Comparison of ENCODE assay signal across 8 mouse cellular contexts in the genomic region with DNA sequence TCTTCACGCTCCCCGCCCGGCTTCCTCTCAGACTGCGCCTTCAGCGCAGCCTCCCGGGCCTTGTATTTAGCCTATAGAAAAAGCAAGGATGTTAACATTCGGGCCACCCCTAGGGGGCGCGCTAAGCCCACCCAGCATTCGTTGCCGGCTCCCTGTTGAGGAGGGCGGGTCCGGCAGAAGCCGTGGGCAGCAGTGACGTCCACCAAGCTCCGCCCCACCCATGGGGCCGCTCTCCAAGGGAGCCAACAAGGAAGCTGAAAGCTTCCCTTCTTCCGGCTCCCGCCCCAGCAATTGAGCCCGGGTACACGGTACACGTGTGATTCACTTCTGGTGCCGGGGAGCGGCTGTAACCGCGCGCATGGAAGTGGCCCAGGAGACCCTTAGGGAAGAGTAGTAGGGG. TPM values are rescaled to one million over a fixed set of nuclear protein-coding genes. Genes with fewer than 3 reads are reported as not detected.
A peak's percentile ranks its signal among the peaks of the same experiment; 100 is the strongest.
DNase-seq lines count a peak whose midpoint lies in the region; ATAC-seq and TF ChIP-seq lines count a peak whose summit lies in the region.

No protein-coding gene starts in this region.

- no peak; the same call in none of the 2 replicates for TF ChIP-seq CTCF in gastrocnemius, adult 2 months (IDR thresholded peaks at IDR 0.05)
- peak; percentile 98 for TF ChIP-seq CTCF in hindbrain, postnatal 0 days (IDR thresholded peaks at IDR 0.05; ENCODE audit: low read depth)
- TF ChIP-seq CTCF in left cerebral cortex, adult 2 months (IDR thresholded peaks at IDR 0.05) = no peak; the same call in none of the 2 replicates

- peaks cover 42% of the 10 kb centered on the region for H3K36me3 ChIP-seq in hindbrain, postnatal 0 days (ENCODE audit: insufficient read depth, low read length)
- H3K36me3 ChIP-seq in macrophage (ENCODE audit: inconsistent target) = peaks cover 38% of the 10 kb centered on the region

- H3K79me2 ChIP-seq in macrophage (ENCODE audit: inconsistent target) = no peaks in the 10 kb centered on the region; the same call in 1 of the 2 replicates

- intact Hi-C loops in gastrocnemius, adult 2 months (cut with DNase I) = loop anchor here (2.0 kb wide), 2 partner anchors 104 to 126 kb away; no protein-coding TSS in a partner anchor
- intact Hi-C loops in left cerebral cortex, adult 2 months (cut with DNase I) = loop anchor here (1.0 to 2.0 kb wide), 2 partner anchors 102 to 121 kb away; partner anchors contain the start of gene Grn

- H3K27ac ChIP-seq in gastrocnemius, adult 2 months = peak overlapping the region; percentile 84
- H3K27ac ChIP-seq in hindbrain, postnatal 0 days = peak overlapping the region; percentile 16; the same call in 1 of the 2 replicates
- H3K27ac ChIP-seq in left cerebral cortex, adult 2 months = peak overlapping the region; percentile 4; the same call in 1 of the 2 replicates
- H3K27ac ChIP-seq in macrophage = peak overlapping the region; percentile 28

- no peaks in the 10 kb centered on the region for H3K9me3 ChIP-seq in hindbrain, postnatal 0 days (ENCODE audit: low read length)

- H3K4me2 ChIP-seq in hindbrain, postnatal 0 days (ENCODE audit: low read depth, low read length) = peak overlapping the region; percentile 52

- no peaks in the 10 kb centered on the region for H3K27me3 ChIP-seq in hindbrain, postnatal 0 days (ENCODE audit: insufficient read depth, low read length)

- DNase-seq in gastrocnemius, adult 2 months = peak; percentile 98
- peak; percentile 97 for DNase-seq in hindbrain, postnatal 0 days (ENCODE audit: low spot score)
- DNase-seq in left cerebral cortex, adult 2 months (ENCODE audit: extremely low spot score in 1 of 2, low spot score in 2 of 2) = peak; percentile 96 to 98
- peak; percentile 92 for DNase-seq in retina, postnatal 7 days (ENCODE audit: low read depth, low spot score)
- DNase-seq in urinary bladder, adult 18-20 months (ENCODE audit: low spot score in 2 of 2) = peak; percentile 94 to 95

- 0 out of 2 replicates have a peak overlapping the region, but pooled peaks have one; percentile 19 for H3K9ac ChIP-seq in hindbrain, postnatal 0 days (replicated peaks; ENCODE audit: low read length)

- peak; percentile 97 for ATAC-seq in activated CD4-positive, CD25-positive, alpha-beta regulatory T cell, adult 4 months
- peak; percentile 94 for ATAC-seq in common myeloid progenitor, adult 5-6 weeks (replicated peaks; ENCODE audit: low read depth, poor library complexity, severe bottlenecking)
- peak; percentile 92 for ATAC-seq in hindbrain, postnatal 0 days

- peak overlapping the region; percentile 65 for H3K4me3 ChIP-seq in gastrocnemius, adult 2 months
- peak overlapping the region; percentile 3; the same call in 1 of the 2 replicates for H3K4me3 ChIP-seq in hindbrain, postnatal 0 days (ENCODE audit: low read length)
- H3K4me3 ChIP-seq in left cerebral cortex, adult 2 months = peak overlapping the region; percentile 23; the same call in 1 of the 2 replicates
- H3K4me3 ChIP-seq in macrophage (ENCODE audit: inconsistent target) = peak overlapping the region; percentile 41

- H3K4me1 ChIP-seq in hindbrain, postnatal 0 days (ENCODE audit: insufficient read depth, low read length) = no peaks in the 10 kb centered on the region

- WGBS in hindbrain, postnatal 0 days = 2% methylated on average over 27 of the region's 27 CpGs
- WGBS in macrophage (ENCODE audit: missing documents) = under 1% methylated on average over 27 of the region's 27 CpGs

RNA-seq across cellular contexts. Expression of gene Ubtf, which starts 10.6 kb away (rescaled TPM):
- polyA plus RNA-seq in activated CD4-positive, CD25-positive, alpha-beta regulatory T cell, adult 4 months (2017; shearing (Covaris generic)) = 10 to 100 TPM; 37.4 to 49.6 TPM
- 173 and 184 TPM in 2 replicates for total RNA-seq in common myeloid progenitor, adult 5-6 weeks (2017)
- total RNA-seq in gastrocnemius, adult 2 months (2021) = 10 to 100 TPM; 37.8 to 40.4 TPM
- total RNA-seq in hindbrain, postnatal 0 days (2014; rRNA removed) = 53.7 and 63.7 TPM in 2 replicates
- 74.6 and 76.1 TPM in 2 replicates for polyA plus RNA-seq in hindbrain, postnatal 0 days (2015; fragmentation: Nextera tagmentation; extraction: Ambion mirVana)
- total RNA-seq in left cerebral cortex, adult 2 months (2021) = 100 to 1,000 TPM; 131 to 141 TPM
- total RNA-seq in macrophage (2018; cell fraction: chromatin; rRNA removed) = 100 to 1,000 TPM in 17 of 26 experiments, 10 to 100 TPM in 9; 61.9 to 319 (median 115) TPM
- 10 to 100 TPM; 34.6 to 66.8 (median 49.1) TPM for total RNA-seq in macrophage (2018; cell fraction: cytosol; rRNA removed)
- total RNA-seq in macrophage (2018; cell fraction: nucleus; rRNA removed) = 100 to 1,000 TPM in 1 of 26 experiments, 10 to 100 TPM in 25; 46.9 to 110 (median 73.5) TPM
- 44.6 to 66.0 TPM (median 62.1 TPM) in 3 replicates for polyA plus RNA-seq in macrophage (2018)

RNA-seq across cellular contexts. Expression of gene Atxn7l3, which starts 12.5 kb away (rescaled TPM):
- polyA plus RNA-seq in activated CD4-positive, CD25-positive, alpha-beta regulatory T cell, adult 4 months (2017; shearing (Covaris generic)) = 1 to 10 TPM; 7.5 to 8.3 TPM
- total RNA-seq in common myeloid progenitor, adult 5-6 weeks (2017) = 19.4 and 30.4 TPM in 2 replicates
- 10 to 100 TPM; 12.0 to 12.6 TPM for total RNA-seq in gastrocnemius, adult 2 months (2021)
- total RNA-seq in hindbrain, postnatal 0 days (2014; rRNA removed) = 146 and 149 TPM in 2 replicates
- 22.8 and 23.7 TPM in 2 replicates for polyA plus RNA-seq in hindbrain, postnatal 0 days (2015; fragmentation: Nextera tagmentation; extraction: Ambion mirVana)
- total RNA-seq in left cerebral cortex, adult 2 months (2021) = 100 to 1,000 TPM; 236 to 242 TPM
- 10 to 100 TPM; 14.4 to 80.8 (median 50.6) TPM for total RNA-seq in macrophage (2018; cell fraction: chromatin; rRNA removed)
- total RNA-seq in macrophage (2018; cell fraction: cytosol; rRNA removed) = 10 to 100 TPM; 26.2 to 49.2 (median 39.8) TPM
- total RNA-seq in macrophage (2018; cell fraction: nucleus; rRNA removed) = 10 to 100 TPM; 27.4 to 81.9 (median 56.8) TPM
- 14.9 to 36.0 TPM (median 29.4 TPM) in 3 replicates for polyA plus RNA-seq in macrophage (2018)

RNA-seq across cellular contexts. Expression of gene Tmub2, which starts 24.2 kb away (rescaled TPM):
- polyA plus RNA-seq in activated CD4-positive, CD25-positive, alpha-beta regulatory T cell, adult 4 months (2017; shearing (Covaris generic)) = 10 to 100 TPM; 54.5 to 58.3 TPM
- total RNA-seq in common myeloid progenitor, adult 5-6 weeks (2017) = 24.4 and 27.5 TPM in 2 replicates
- 10 to 100 TPM; 13.9 to 15.7 TPM for total RNA-seq in gastrocnemius, adult 2 months (2021)
- total RNA-seq in hindbrain, postnatal 0 days (2014; rRNA removed) = 81.8 and 92.7 TPM in 2 replicates
- 71.0 and 72.2 TPM in 2 replicates for polyA plus RNA-seq in hindbrain, postnatal 0 days (2015; fragmentation: Nextera tagmentation; extraction: Ambion mirVana)
- total RNA-seq in left cerebral cortex, adult 2 months (2021) = 10 to 100 TPM; 66.6 to 74.4 TPM
- total RNA-seq in macrophage (2018; cell fraction: chromatin; rRNA removed) = 10 to 100 TPM in 25 of 26 experiments, 1 to 10 TPM in 1; 6.5 to 31.2 (median 20.5) TPM
- 10 to 100 TPM; 30.1 to 49.7 (median 43.3) TPM for total RNA-seq in macrophage (2018; cell fraction: cytosol; rRNA removed)
- 10 to 100 TPM; 18.7 to 61.6 (median 41.7) TPM for total RNA-seq in macrophage (2018; cell fraction: nucleus; rRNA removed)
- 30.1 to 47.5 TPM (median 30.9 TPM) in 3 replicates for polyA plus RNA-seq in macrophage (2018)

RNA-seq across cellular contexts. Expression of gene Asb16, which starts 40.4 kb away (rescaled TPM):
- polyA plus RNA-seq in activated CD4-positive, CD25-positive, alpha-beta regulatory T cell, adult 4 months (2017; shearing (Covaris generic)) = not detected
- total RNA-seq in common myeloid progenitor, adult 5-6 weeks (2017) = 0.18 and 1.5 TPM in 2 replicates
- 10 to 100 TPM; 78.2 to 80.4 TPM for total RNA-seq in gastrocnemius, adult 2 months (2021)
- 2.2 and 2.6 TPM in 2 replicates for total RNA-seq in hindbrain, postnatal 0 days (2014; rRNA removed)
- 0.29 and 0.41 TPM in 2 replicates for polyA plus RNA-seq in hindbrain, postnatal 0 days (2015; fragmentation: Nextera tagmentation; extraction: Ambion mirVana)
- total RNA-seq in left cerebral cortex, adult 2 months (2021) = 1 to 10 TPM; 1.2 to 1.4 TPM
- total RNA-seq in macrophage (2018; cell fraction: chromatin; rRNA removed) = not detected
- under 1 TPM in 2 of 26 experiments, not detected in 24; 0.04 to 0.09 TPM for total RNA-seq in macrophage (2018; cell fraction: cytosol; rRNA removed)
- not detected for total RNA-seq in macrophage (2018; cell fraction: nucleus; rRNA removed)
- polyA plus RNA-seq in macrophage (2018) = not detected in 3 replicates

RNA-seq across cellular contexts. Expression of gene Slc4a1, which starts 57.0 kb away (rescaled TPM):
- polyA plus RNA-seq in activated CD4-positive, CD25-positive, alpha-beta regulatory T cell, adult 4 months (2017; shearing (Covaris generic)) = 1 to 10 TPM in 1 of 2 experiments, not detected in 1; 2.9 TPM
- 0.78 and 2.9 TPM in 2 replicates for total RNA-seq in common myeloid progenitor, adult 5-6 weeks (2017)
- under 1 TPM in 1 of 2 experiments, not detected in 1; 0.06 TPM for total RNA-seq in gastrocnemius, adult 2 months (2021)
- 0.22 and 0.84 TPM in 2 replicates for total RNA-seq in hindbrain, postnatal 0 days (2014; rRNA removed)
- 0.48 and 0.54 TPM in 2 replicates for polyA plus RNA-seq in hindbrain, postnatal 0 days (2015; fragmentation: Nextera tagmentation; extraction: Ambion mirVana)
- under 1 TPM; 0.16 to 0.43 TPM for total RNA-seq in left cerebral cortex, adult 2 months (2021)
- total RNA-seq in macrophage (2018; cell fraction: chromatin; rRNA removed) = not detected
- not detected for total RNA-seq in macrophage (2018; cell fraction: cytosol; rRNA removed)
- total RNA-seq in macrophage (2018; cell fraction: nucleus; rRNA removed) = not detected
- polyA plus RNA-seq in macrophage (2018) = not detected in 3 replicates

Comparison
In these comparisons a context has a peak if more than half of its experiments do, and no peak if none do; other contexts are left out.
1. Peak in every context shown above with its lines: DNase-seq, ATAC-seq, H3K4me3 ChIP-seq and H3K27ac ChIP-seq.
2. H3K27ac ChIP-seq: peak in every context shown above with its lines; median percentile 84 in gastrocnemius, adult 2 months; 28 in macrophage; 16 in hindbrain, postnatal 0 days; 4 in left cerebral cortex, adult 2 months.
3. H3K4me3 ChIP-seq: peak in every context shown above with its lines; median percentile 65 in gastrocnemius, adult 2 months; 41 in macrophage; 23 in left cerebral cortex, adult 2 months; 3 in hindbrain, postnatal 0 days.